Mouse (Mus musculus) CH12.LX (cell line): Measurements from ENCODE around the gene Aip. TPM values are rescaled to one million over a fixed set of nuclear protein-coding genes. Genes with fewer than 3 reads are reported as not detected.
A peak's percentile ranks its signal among the peaks of the same experiment; 100 is the strongest.

ENCODE experiments used
- DNase-seq: peaks from one replicate; pipeline ENCODE4 v3.0.0-alpha.2; 2013; ENCODE audit errors: extremely low read depth
- H3K27ac ChIP-seq: 2 replicates; pipeline ENCODE4 v1.5.1; 2012; ENCODE audit warnings: low read depth, mild to moderate bottlenecking, control low read depth, moderate library complexity; ENCODE audit not compliant: insufficient read depth
- H3K27me3 ChIP-seq: replicated peaks from 2 replicates; pipeline ENCODE3; 2012; ENCODE audit warnings: inconsistent platforms
- H3K36me3 ChIP-seq, 2 experiments: replicated peaks in 1 of 2; 2 replicates each; pipeline versions ENCODE3 to v1.6.1; 2012; ENCODE audit warnings: inconsistent platforms in 1 of 2, low read length in 1 of 2, mild to moderate bottlenecking in 1 of 2, mixed read lengths in 1 of 2, moderate library complexity in 1 of 2; ENCODE audit not compliant: control insufficient read depth in 1 of 2, insufficient read depth in 1 of 2
- H3K4me1 ChIP-seq, 2 experiments: 2 replicates each; pipeline ENCODE4 v1.6.1; 2012; ENCODE audit warnings: inconsistent platforms in 1 of 2, moderate library complexity in 1 of 2; ENCODE audit not compliant: insufficient read depth in 2 of 2, control insufficient read depth in 1 of 2
- H3K4me2 ChIP-seq: 2 replicates; pipeline ENCODE4 v1.6.1; 2012; ENCODE audit warnings: low read depth, mild to moderate bottlenecking, control low read depth; ENCODE audit not compliant: poor library complexity, insufficient read depth, severe bottlenecking
- H3K4me3 ChIP-seq, 3 experiments: fragments of 150-350 bp in 1 of 3; sonication (generic) in 1 of 3; replicated peaks in 1 of 3; 2 replicates each; pipeline versions ENCODE3 to v1.5.1; 2011 to 2012; ENCODE audit warnings: low read depth in 2 of 3, low read length in 2 of 3, mild to moderate bottlenecking in 2 of 3, moderate library complexity in 2 of 3, control low read depth in 1 of 3, improper control_type of control experiment in 1 of 3, inconsistent platforms in 1 of 3, mixed read lengths in 1 of 3; ENCODE audit not compliant: poor library complexity in 1 of 3
- H3K79me2 ChIP-seq: replicated peaks from 2 replicates; pipeline ENCODE4 v1.6.1; 2012; ENCODE audit warnings: mild to moderate bottlenecking, moderate library complexity; ENCODE audit not compliant: control insufficient read depth, poor library complexity, insufficient read depth, severe bottlenecking; ENCODE audit errors: extremely low read depth
- H3K9ac ChIP-seq: 2 replicates; pipeline ENCODE4 v1.6.1; 2012; ENCODE audit warnings: low read depth, mild to moderate bottlenecking, control low read depth, moderate library complexity; ENCODE audit not compliant: insufficient read depth
- H3K9me3 ChIP-seq: replicated peaks from 2 replicates; pipeline ENCODE3; 2012; ENCODE audit warnings: low read length, inconsistent platforms, mixed read lengths
- BHLHE40 ChIP-seq: IDR thresholded peaks from 2 replicates; pipeline ENCODE4 v1.6.1; 2011; ENCODE audit warnings: mild to moderate bottlenecking, low read depth, low read length, improper control_type of control experiment
- CHD1 ChIP-seq: IDR thresholded peaks from 2 replicates; pipeline ENCODE4 v1.6.1; 2012; ENCODE audit warnings: low read depth, low read length, improper control_type of control experiment, inconsistent platforms
- CHD2 ChIP-seq: IDR thresholded peaks from 2 replicates; pipeline ENCODE4 v1.6.1; 2011; ENCODE audit warnings: low read length, improper control_type of control experiment
- CTCF ChIP-seq, 2 experiments: IDR thresholded peaks in 1 of 2; conservative IDR thresholded peaks in 1 of 2; 2 replicates each; pipeline ENCODE4 v1.5.1; 2011 to 2012; ENCODE audit warnings: low read depth in 2 of 2, low read length in 2 of 2, improper control_type of control experiment in 1 of 2, inconsistent platforms in 1 of 2, mild to moderate bottlenecking in 1 of 2, moderate library complexity in 1 of 2
- E2F4 ChIP-seq: IDR thresholded peaks from 2 replicates; pipeline ENCODE4 v1.6.1; 2011; ENCODE audit warnings: low read depth, low read length, improper control_type of control experiment; ENCODE audit not compliant: insufficient replicate concordance
- ELF1 ChIP-seq: IDR thresholded peaks from 2 replicates; pipeline ENCODE4 v1.6.1; 2014; ENCODE audit warnings: low read depth, mild to moderate bottlenecking, inconsistent platforms, low read length, improper control_type of control experiment
- EP300 ChIP-seq: IDR thresholded peaks from 2 replicates; pipeline ENCODE4 v1.6.1; 2011; ENCODE audit warnings: low read length, improper control_type of control experiment
- ETS1 ChIP-seq: conservative IDR thresholded peaks from 2 replicates; pipeline ENCODE4 v1.6.1; 2012; ENCODE audit warnings: low read depth, mild to moderate bottlenecking, inconsistent platforms, low read length, improper control_type of control experiment, moderate library complexity
- GABPA ChIP-seq: IDR thresholded peaks from 2 replicates; pipeline ENCODE4 v1.6.1; 2012; ENCODE audit warnings: low read depth, low read length, improper control_type of control experiment, inconsistent platforms; ENCODE audit not compliant: insufficient replicate concordance
- HCFC1 ChIP-seq: IDR thresholded peaks from 2 replicates; pipeline ENCODE4 v1.6.1; 2012; ENCODE audit warnings: low read depth, mild to moderate bottlenecking, inconsistent platforms, low read length, improper control_type of control experiment
- IRF4 ChIP-seq: IDR thresholded peaks from 2 replicates; pipeline ENCODE4 v1.6.1; 2014; ENCODE audit warnings: low read depth, mild to moderate bottlenecking, inconsistent platforms, low read length, improper control_type of control experiment
- JUN ChIP-seq: IDR thresholded peaks from 2 replicates; pipeline ENCODE4 v1.6.1; 2011; ENCODE audit warnings: low read depth, mild to moderate bottlenecking, low read length, improper control_type of control experiment, moderate library complexity; ENCODE audit not compliant: insufficient read depth
- JUND ChIP-seq: conservative IDR thresholded peaks from 2 replicates; pipeline ENCODE4 v1.6.1; 2011; ENCODE audit warnings: low read depth, low read length, improper control_type of control experiment
- KAT2A ChIP-seq: IDR thresholded peaks from 2 replicates; pipeline ENCODE4 v1.6.1; 2012; ENCODE audit warnings: low read length, improper control_type of control experiment, inconsistent platforms; ENCODE audit not compliant: insufficient replicate concordance
- MAFK ChIP-seq: IDR thresholded peaks from 2 replicates; pipeline ENCODE4 v1.6.1; 2011; ENCODE audit warnings: low read length, improper control_type of control experiment; ENCODE audit not compliant: insufficient replicate concordance
- MAX ChIP-seq: IDR thresholded peaks from 2 replicates; pipeline ENCODE4 v1.6.1; 2011; ENCODE audit warnings: low read length, improper control_type of control experiment
- MAZ ChIP-seq: IDR thresholded peaks from 2 replicates; pipeline ENCODE4 v1.6.1; 2012; ENCODE audit warnings: low read depth, mild to moderate bottlenecking, inconsistent platforms, low read length, improper control_type of control experiment, moderate library complexity
- MEF2A ChIP-seq: IDR thresholded peaks from 2 replicates; pipeline ENCODE4 v1.6.1; 2014; ENCODE audit warnings: low read depth, mild to moderate bottlenecking, inconsistent platforms, low read length, improper control_type of control experiment, borderline replicate concordance
- MXI1 ChIP-seq: IDR thresholded peaks from 2 replicates; pipeline ENCODE4 v1.6.1; 2011; ENCODE audit warnings: mild to moderate bottlenecking, low read depth, low read length, improper control_type of control experiment
- MYC ChIP-seq: IDR thresholded peaks from 2 replicates; pipeline ENCODE4 v1.6.1; 2011; ENCODE audit warnings: low read depth, mild to moderate bottlenecking, improper control_type of control experiment, low read length
- NELFE ChIP-seq: IDR thresholded peaks from 2 replicates; pipeline ENCODE4 v1.6.1; 2011; ENCODE audit warnings: low read depth, low read length, improper control_type of control experiment
- NRF1 ChIP-seq: IDR thresholded peaks from 2 replicates; pipeline ENCODE4 v1.6.1; 2014; ENCODE audit warnings: low read depth, mild to moderate bottlenecking, inconsistent platforms, low read length, improper control_type of control experiment, moderate library complexity
- PAX5 ChIP-seq: IDR thresholded peaks from 2 replicates; pipeline ENCODE4 v1.6.1; 2012; ENCODE audit warnings: low read length, inconsistent platforms, mixed read lengths
- POLR2A ChIP-seq: IDR thresholded peaks from 2 replicates; pipeline ENCODE4 v1.6.1; 2011; ENCODE audit warnings: low read depth, mild to moderate bottlenecking, improper control_type of control experiment, low read length
- POLR2AphosphoS2 ChIP-seq: IDR thresholded peaks from 2 replicates; pipeline ENCODE4 v1.6.1; 2011; ENCODE audit warnings: low read depth, low read length, improper control_type of control experiment
- RAD21 ChIP-seq: IDR thresholded peaks from 2 replicates; pipeline ENCODE4 v1.6.1; 2011; ENCODE audit warnings: low read depth, mild to moderate bottlenecking, low read length, improper control_type of control experiment, moderate library complexity
- RCOR1 ChIP-seq: conservative IDR thresholded peaks from 2 replicates; pipeline ENCODE4 v1.6.1; 2012; ENCODE audit warnings: low read depth, mild to moderate bottlenecking, inconsistent platforms, low read length, improper control_type of control experiment
- SIN3A ChIP-seq: IDR thresholded peaks from 2 replicates; pipeline ENCODE4 v1.6.1; 2012; ENCODE audit warnings: low read length, improper control_type of control experiment, inconsistent platforms
- SMC3 ChIP-seq: IDR thresholded peaks from 2 replicates; pipeline ENCODE4 v1.6.1; 2011; ENCODE audit warnings: low read depth, low read length, improper control_type of control experiment
- TCF12 ChIP-seq: IDR thresholded peaks from 2 replicates; pipeline ENCODE4 v1.6.1; 2014; ENCODE audit warnings: low read depth, mild to moderate bottlenecking, inconsistent platforms, low read length, improper control_type of control experiment
- UBTF ChIP-seq: IDR thresholded peaks from 2 replicates; pipeline ENCODE4 v1.6.1; 2012; ENCODE audit warnings: low read depth, mild to moderate bottlenecking, inconsistent platforms, low read length, improper control_type of control experiment, moderate library complexity
- USF1 ChIP-seq: IDR thresholded peaks from 2 replicates; pipeline ENCODE4 v1.6.1; 2014; ENCODE audit warnings: low read depth, mild to moderate bottlenecking, inconsistent platforms, low read length, improper control_type of control experiment
- USF2 ChIP-seq: conservative IDR thresholded peaks from 2 replicates; pipeline ENCODE4 v1.6.1; 2011; ENCODE audit warnings: low read depth, low read length, improper control_type of control experiment
- ZC3H11A ChIP-seq: IDR thresholded peaks from 2 replicates; pipeline ENCODE4 v1.6.1; 2012; ENCODE audit warnings: low read depth, mild to moderate bottlenecking, inconsistent platforms, low read length, improper control_type of control experiment
- ZKSCAN1 ChIP-seq: IDR thresholded peaks from 2 replicates; pipeline ENCODE4 v1.6.1; 2012; ENCODE audit warnings: low read depth, inconsistent platforms, low read length, improper control_type of control experiment, borderline replicate concordance
- ZMIZ1 ChIP-seq: IDR thresholded peaks from 2 replicates; pipeline ENCODE4 v1.6.1; 2012; ENCODE audit warnings: low read depth, mild to moderate bottlenecking, inconsistent platforms, low read length, improper control_type of control experiment
- ZNF384 ChIP-seq: IDR thresholded peaks from 2 replicates; pipeline ENCODE4 v1.6.1; 2012; ENCODE audit warnings: low read depth, low read length, improper control_type of control experiment, inconsistent platforms
- dilution Hi-C: fragments of 300-500 bp; cut with MboI; formaldehyde crosslinking; loops from 2 replicates; pipeline ENCODE4 v1.14.3; 2020; ENCODE audit warnings: low sequenced_read_pairs; ENCODE audit not compliant: extremely low pct_unique_long_range_greater_than_20kb, extremely low pct_ligation_motif_present
- in situ Hi-C: fragments of 300-500 bp; cut with MboI; formaldehyde crosslinking; loops from 3 replicates; pipeline ENCODE4 v1.14.3; 2019; ENCODE audit warnings: low sequenced_read_pairs, low pct_ligation_motif_present, low pct_unique_long_range_greater_than_20kb, mixed read lengths
- polyA plus RNA-seq: library from polyadenylated mRNA; unstranded; fragments of >175 nt; gene quantifications from 2 replicates; pipeline ENCODE4 v1.2.1, GENCODE M21; 2012; ENCODE audit warnings: low read depth; ENCODE audit not compliant: insufficient read length
- total RNA-seq, 2 experiments: library from RNA; depleted of rRNA; stranded (reverse); fragments of 300-350 nt in 1 of 2; fragments of >200 nt in 1 of 2; gene quantifications; 2 replicates each; pipeline ENCODE4 v1.2.3; 2012 to 2014

Aip gene
- total and polyA plus RNA-seq, 3 experiments = 11.7 to 64.8 (median 39.7) TPM

DNA sequence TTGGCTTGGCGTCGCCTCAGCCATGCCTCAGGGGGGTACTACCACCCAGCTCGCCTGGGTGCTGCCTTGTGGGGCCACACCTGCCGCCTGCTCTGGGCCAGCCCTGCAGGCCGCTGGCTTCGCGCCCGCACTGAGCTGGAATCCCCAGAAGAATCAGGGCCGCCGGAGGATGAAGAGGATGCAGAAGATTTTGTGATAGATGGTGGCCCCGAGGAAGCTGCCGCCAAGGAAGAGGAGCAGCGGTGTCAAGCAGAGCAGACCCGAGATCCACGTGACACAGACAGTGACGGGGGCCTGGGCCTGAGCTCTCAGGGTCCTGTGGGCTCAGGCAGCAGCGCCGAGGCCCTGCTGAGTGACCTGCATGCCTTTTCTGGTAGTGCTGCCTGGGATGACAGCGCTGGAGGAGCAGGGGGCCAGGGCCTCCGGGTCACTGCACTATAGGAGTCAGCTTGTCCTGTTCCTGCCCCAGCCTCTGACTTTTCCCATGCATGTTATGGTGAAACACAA, 30.5 kb upstream of the Aip start:
- TF ChIP-seq SIN3A = no peak
- TF ChIP-seq ZC3H11A = no peak
- TF ChIP-seq IRF4 = no peak
- TF ChIP-seq SMC3 = no peak
- TF ChIP-seq PAX5 = no peak
- TF ChIP-seq MAFK = no peak
- TF ChIP-seq GABPA = no peak
- no peak for TF ChIP-seq CHD1
- no peak for TF ChIP-seq MYC
- no peak for TF ChIP-seq NELFE
- no peak for TF ChIP-seq EP300
- no peak for TF ChIP-seq CHD2
- peak; percentile 20; the same call in 1 of the 2 replicates for TF ChIP-seq ZMIZ1
- TF ChIP-seq UBTF = peak; percentile 74; the same call in 1 of the 2 replicates
- no peak for TF ChIP-seq RCOR1
- TF ChIP-seq CTCF (conservative IDR thresholded peaks at IDR 0.05 in 1 of 2, IDR thresholded peaks at IDR 0.05 in 1 of 2; ENCODE audit: low read depth in 2 of 2, low read length in 2 of 2) = no peak
- no peak for TF ChIP-seq MEF2A
- 0 out of 2 replicates have a peak, but pooled peaks have one; percentile 18 for TF ChIP-seq ELF1
- peak; percentile 24; the same call in 1 of the 2 replicates for TF ChIP-seq MXI1
- peak; percentile 34; the same call in 1 of the 2 replicates for TF ChIP-seq BHLHE40
- TF ChIP-seq ETS1 = no peak
- 0 out of 2 replicates have a peak, but pooled peaks have one; percentile 30 for TF ChIP-seq MAZ
- TF ChIP-seq USF1 = peak; percentile 30; the same call in 1 of the 2 replicates
- no peak for TF ChIP-seq ZKSCAN1
- TF ChIP-seq E2F4 = no peak
- TF ChIP-seq JUN = no peak
- TF ChIP-seq ZNF384 = no peak
- no peak; the same call in 1 of the 2 replicates for TF ChIP-seq POLR2AphosphoS2
- TF ChIP-seq MAX = peak; percentile 43; the same call in 1 of the 2 replicates
- peak; percentile 30; the same call in 1 of the 2 replicates for TF ChIP-seq TCF12
- no peak for TF ChIP-seq USF2
- no peak for TF ChIP-seq HCFC1
- no peak for TF ChIP-seq JUND
- no peak for TF ChIP-seq POLR2A
- TF ChIP-seq NRF1 = 0 out of 2 replicates have a peak, but pooled peaks have one; percentile 9
- TF ChIP-seq RAD21 = no peak
- TF ChIP-seq KAT2A = no peak
- Histone ChIP-seq H3K36me3 (peaks cover 66 to 83% of the 10 kb centered on the region in 2 experiments), H3K4me2 (peak overlapping the region; percentile 52), H3K79me2 (peaks cover 19% of the 10 kb centered on the region), H3K27ac (peak overlapping the region; percentile 90), H3K4me3 (peak overlapping the region; percentile 72 to 82 (median 73)), H3K4me1 (peaks cover 22 to 59% of the 10 kb centered on the region in 2 experiments), H3K9ac (peak overlapping the region; percentile 96), H3K27me3 (no peaks in the 10 kb centered on the region), H3K9me3 (no peaks in the 10 kb centered on the region)
- no peak for DNase-seq
- dilution Hi-C loops = no loop called here
- in situ Hi-C loops = no loop called here
